Mouse (Mus musculus): ENCODE results near the gene Pde10a. TPM values are rescaled to one million over a fixed set of nuclear protein-coding genes. Genes with fewer than 3 reads are reported as not detected.

Pde10a gene
- total RNA-seq, 4 experiments from 2014 or later = 42.6 to 73.9 (median 56.7) TPM

DNA sequence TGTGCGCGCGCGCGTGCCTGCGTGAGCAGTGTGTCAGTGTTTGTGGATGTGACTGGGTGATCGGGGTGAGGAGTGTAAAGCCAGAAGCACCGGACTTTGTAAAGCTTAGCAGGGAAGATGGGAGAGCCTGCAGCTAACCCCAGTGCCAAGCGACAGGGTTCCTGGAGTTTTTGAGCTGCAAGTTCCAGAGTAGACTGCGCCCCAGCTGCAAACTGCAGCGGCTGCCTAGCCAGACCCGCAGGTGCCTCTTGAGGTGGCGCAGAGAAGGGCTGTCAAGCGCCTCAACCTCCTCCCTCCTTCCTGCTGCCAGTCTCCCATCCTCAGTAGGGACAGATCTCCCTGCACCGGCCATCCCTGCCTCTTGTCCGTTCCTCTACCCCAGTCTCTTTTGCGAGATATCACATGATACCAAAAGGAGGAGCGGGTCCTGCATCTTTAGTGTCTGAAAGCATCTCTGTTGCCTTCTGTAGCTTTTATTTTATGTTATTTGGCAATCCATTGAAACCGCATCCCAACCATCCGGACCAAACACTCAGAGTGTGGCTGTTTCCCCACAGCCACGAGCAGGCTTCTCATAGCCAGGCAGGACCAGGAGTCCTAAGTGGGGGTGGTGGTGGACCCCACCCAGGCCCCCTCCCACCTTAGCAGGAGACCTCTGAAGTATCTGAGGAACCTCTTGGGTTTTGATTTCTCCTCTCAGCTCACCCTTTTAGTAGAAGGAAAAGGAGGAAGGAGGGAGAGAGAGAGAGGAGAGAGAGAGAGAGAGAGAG is 984 bp downstream of the Pde10a start:
- no peak for DNase-seq (ENCODE audit: low spot score in 2 of 2)

DNA sequence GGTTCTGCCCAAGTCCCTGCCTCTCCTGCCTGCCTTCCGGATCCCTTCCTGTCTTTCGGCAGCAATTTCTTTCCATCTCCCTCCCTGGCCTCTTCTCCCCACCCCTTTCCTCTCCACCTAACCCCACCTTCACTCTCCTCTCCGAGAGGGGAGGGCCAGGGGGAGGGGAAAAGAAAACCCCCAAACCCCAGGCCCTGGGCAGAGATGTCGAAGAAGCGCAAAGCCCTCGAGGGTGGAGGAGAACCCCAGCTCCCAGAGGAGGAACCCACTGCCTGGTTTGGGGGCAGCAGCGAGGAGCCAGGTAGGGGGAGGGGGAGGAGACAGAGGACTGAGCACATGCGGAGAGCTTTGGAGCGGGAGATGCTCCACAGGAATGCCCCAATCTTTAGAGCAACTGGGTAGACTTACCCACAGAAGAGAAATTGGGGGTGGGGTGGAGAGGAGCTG is 1.7 kb downstream of the Pde10a start:
- no peak for DNase-seq (ENCODE audit: low spot score in 2 of 2)

DNA sequence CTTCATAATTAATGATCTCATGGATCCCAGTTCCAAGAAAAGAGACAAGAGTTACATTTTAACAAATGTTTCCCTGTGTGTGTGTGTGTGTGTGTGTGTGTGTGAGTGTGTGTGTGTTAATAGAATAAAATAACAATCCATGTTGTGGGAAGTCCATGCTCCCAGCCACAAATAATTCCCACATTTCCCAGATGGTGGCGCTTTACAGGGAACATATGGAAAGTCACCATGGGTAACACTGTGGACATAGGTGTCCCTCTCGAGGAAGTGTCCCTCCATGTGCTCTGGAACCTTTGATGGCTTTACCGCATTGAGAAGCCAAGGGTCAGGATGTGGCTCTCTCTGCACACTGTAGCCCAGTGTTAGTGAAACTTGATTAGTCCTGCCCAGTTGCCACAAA is 3.5 kb downstream of the Pde10a start:
- DNase-seq (ENCODE audit: low spot score in 2 of 2) = no peak

DNA sequence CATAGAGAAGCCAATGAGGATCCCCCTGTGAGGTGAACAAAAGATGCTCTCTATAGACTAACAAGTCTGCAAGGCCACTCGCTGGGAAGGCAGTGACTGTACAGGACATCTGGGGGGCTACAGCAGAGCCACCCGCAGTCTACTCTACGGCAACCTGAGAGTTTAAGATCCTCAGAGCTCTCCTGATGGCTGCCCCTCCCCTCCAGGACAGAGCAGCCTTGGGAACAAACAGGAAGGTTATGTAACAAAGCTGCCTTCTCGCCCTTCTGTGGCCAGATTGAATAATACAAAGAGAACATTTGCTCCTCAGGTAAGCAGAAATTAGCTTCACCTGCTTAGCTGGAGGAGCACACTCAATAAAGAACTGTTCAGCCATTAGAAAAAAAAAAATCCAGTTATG is 7.4 kb downstream of the Pde10a start:
- DNase-seq (ENCODE audit: low spot score in 2 of 2) = no peak

DNA sequence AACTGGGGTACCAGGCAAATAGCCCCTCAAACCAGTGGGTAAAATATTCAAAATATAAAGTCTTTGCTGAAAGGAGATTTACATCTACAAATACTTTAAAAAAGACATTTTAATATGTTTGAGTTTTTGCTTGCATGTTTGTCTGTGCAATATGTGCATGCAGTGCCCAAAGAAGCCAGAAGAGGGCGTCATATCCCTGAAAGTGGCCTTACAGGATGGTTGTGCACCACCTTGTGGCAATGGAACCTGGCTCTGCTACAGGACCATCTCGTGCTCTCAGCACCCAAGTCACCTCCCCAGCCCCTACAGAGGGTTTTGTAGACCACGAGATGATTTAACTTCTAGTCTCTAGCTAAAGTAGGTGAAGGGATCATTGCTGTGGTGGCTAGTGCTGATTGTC is 8.7 kb downstream of the Pde10a start:
- no peak for DNase-seq (ENCODE audit: low spot score in 2 of 2)

DNA sequence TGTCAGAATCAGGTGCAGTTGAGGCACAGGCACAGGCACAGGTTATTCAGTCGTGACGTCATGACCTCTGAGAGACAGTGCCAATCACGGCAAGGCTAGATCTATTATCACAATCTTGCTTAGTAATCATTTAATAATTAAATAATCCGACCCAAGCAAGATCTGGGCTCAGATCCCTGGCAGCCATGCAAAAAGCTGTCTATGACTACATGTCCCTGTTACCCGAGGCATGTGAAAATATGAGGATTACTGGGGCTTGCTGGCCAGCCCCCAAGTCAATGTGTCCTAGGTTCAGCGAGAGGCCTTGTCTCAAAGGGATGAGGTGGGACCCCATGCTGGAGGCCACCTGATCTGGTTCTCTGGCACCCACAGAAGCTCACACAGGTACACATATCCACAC is 11.3 kb downstream of the Pde10a start:
- DNase-seq (ENCODE audit: low spot score in 2 of 2) = no peak

DNA sequence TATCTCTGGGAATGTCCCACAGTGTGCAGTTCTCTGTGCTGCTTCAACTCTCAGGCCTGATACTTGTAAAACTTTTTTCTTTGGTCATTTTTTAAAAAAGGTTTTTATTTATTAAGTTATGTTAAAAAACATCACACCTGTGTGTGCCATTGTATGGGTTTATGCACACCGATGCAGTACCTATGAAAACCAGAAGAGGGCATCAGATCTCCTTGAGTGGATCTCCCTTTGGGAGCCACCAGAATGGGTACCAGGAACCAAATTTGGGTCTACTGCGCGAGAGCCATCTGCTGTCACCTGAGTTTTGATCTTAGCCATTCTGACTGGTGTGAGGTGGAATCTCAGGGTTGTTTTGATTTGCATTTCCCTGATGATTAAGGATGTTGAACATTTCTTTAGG is 12.9 kb downstream of the Pde10a start:
- DNase-seq (ENCODE audit: low spot score in 2 of 2) = no peak

DNA sequence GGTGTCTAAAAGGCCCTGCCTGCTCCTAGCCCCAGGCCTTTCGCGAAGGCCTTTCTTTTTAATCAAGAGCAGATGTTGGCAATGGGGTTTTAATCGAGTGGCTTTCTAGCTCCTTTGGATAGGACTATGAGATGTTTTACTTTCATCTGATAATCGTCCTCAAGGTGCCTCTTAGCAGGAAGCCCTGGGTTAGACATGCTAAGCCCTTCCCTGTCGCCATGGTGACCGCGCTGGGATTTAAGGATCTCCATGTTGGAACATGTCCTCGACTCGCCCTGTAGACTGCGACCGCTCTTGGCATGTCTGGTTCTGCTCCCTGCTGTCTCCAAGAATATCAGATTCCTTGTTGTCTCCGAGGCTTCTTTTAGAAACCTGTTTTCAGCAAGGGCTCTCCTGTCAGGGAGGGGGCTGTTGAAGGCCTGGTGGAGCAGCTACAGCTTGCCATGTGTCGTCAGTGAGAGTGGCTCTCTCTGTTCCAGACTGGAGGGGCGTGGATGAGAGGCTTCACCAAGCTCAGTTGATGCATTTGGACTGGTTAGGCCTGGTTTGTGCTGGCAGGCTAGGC is 16.9 kb downstream of the Pde10a start:
- no peak for DNase-seq (ENCODE audit: low spot score in 2 of 2)

DNA sequence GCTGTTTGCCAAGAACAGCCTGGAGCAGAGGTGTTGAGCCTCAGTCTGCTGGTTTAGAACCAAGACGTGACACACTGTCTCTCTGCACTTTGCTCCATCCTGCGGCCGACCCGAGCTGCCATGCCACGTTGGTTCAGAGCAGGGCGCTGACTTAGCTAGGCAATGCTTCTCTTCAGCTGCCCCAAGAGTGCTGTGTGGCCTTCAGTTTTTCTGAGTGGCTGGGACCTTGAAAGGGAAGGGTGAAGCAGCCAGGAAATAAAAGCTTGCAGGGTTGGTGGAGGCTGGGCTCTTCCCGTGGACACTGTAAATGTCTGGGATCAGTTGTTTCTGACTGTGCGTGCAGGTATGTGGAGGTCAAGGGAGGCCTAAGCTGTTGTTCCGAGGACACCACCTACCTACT is 21.2 kb downstream of the Pde10a start:
- DNase-seq (ENCODE audit: low spot score in 2 of 2) = no peak

DNA sequence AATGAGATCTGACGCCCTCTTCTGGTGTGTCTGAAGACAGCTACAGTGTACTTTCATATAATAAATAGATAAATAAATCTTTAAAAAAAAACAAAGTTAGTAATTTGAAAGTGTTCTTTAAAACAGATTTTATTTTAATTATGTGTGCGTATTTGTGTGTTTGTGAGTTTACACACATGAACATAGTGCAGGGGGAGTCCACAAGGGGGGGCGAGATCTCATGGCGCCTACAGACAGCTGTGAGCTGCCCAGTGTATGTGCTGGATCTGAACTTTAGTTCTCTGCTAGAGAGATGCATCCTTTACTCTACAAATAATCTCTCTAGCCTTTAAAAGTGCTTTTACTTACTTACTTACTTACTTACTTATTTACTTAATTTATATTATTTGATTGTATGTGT is 23.6 kb downstream of the Pde10a start:
- no peak for DNase-seq (ENCODE audit: low spot score in 2 of 2)

DNA sequence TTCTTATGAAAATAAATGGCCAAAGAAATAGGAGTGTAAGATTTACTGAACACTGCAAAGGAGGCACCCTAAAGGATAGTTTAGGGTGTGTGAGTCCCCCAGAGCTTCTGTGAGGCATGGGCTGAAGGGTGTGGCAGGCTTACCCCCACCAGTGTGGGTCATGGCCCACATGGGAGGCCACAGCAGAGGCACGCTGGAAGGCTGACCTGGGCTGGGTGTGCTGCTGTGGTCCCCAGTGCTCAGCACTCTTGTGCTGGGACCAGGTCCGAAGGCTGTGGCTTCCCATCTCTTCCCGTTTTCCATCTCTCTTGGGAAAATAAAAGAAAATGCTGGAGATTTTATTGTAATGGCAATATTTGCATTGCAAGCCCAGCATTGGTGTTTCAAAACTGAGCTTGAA is 26.5 kb downstream of the Pde10a start:
- DNase-seq (ENCODE audit: low spot score in 2 of 2) = no peak

DNA sequence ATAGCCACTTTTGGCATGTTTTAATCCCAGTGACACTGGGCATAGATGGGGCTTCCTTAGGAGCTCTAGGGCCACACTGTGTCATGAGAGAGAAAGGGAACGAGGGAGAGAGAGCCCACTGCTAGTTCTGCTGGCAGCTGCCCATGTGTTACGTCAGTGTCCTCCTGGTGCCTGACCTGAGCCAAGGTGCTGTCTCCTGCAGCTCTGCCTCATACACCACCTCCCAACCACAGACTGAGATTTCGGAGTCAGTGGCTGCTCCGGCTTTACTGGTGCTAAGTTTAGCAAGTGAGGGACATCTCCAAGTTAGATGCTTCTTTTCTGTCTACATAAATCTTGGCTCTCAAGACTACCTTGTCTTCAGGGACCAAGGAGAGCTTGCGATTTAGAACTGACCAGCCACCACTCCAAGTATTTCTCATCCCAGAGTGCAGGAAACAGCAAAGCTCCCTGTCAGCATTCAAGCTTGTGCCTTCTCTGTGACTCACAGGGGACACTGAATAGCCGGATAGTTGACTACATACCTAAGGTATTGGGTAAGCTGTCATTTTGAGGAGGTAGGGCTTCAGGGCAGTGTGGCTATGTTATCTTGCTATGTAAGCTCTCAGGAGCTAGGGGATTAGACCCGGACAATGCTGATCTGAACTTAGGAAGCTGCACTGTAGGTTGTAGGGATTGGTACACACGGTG is 27.3 kb downstream of the Pde10a start:
- DNase-seq (ENCODE audit: low spot score in 2 of 2) = no peak

DNA sequence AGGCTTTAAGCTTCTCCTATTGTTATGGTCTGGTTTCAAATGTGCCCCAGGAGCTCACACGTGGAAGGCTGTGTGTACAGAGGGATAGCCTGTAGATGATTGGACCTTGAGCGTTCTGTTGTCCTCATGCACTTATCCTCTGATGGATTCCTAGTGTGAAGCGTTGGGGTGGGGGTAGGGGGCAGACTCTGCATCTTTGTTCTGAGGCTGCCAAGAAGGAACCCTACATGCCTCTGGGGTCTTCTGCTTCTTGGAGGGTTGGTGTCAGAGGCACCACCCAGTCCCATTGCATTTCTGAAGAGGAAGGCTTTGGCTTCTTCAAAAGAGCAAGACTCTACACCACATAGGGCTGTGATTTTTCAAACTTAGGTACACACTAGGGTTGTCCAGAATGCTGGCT is 28.4 kb downstream of the Pde10a start:
- no peak for DNase-seq (ENCODE audit: low spot score in 2 of 2)

DNA sequence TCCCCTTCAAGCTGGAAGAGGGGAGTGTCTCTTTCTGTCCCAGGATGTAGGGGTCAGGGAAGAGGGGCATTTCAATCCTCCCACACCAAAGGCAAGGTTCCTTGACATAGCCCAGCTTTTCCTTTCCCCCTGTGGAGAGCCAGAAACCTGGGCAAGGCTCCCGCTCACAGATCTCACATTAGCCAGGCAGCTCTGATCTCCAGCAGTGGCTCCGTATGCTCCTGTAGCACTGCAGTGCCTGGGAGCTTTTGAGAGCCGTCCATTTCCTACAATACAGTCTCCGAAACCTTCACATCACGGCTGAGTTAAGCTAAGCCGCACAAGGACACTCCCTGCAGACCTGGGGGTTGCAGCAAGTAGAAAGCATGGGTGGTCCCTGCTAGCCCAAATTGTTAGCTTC is 29.0 kb downstream of the Pde10a start:
- DNase-seq (ENCODE audit: low spot score in 2 of 2) = no peak

DNA sequence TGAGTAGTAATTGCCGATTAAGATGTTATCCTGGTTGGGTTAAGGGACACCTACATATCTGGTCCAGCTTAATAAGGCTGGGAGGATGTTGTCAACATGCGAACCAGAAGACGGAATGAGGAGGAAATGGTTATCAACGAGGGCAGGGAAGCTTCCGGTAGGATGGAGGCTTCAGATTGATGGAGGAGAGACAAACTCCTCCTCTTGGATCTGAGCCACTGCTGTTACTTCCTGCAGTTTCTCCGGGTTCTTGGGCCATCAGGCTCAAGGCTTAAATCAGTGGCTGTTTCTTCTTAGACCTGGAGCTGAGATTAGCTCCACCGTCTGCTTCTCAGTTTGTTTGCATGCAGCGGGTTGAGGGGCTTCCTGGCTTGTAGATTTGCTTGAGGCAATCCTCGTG is 30.6 kb downstream of the Pde10a start:
- no peak for DNase-seq (ENCODE audit: low spot score in 2 of 2)

DNA sequence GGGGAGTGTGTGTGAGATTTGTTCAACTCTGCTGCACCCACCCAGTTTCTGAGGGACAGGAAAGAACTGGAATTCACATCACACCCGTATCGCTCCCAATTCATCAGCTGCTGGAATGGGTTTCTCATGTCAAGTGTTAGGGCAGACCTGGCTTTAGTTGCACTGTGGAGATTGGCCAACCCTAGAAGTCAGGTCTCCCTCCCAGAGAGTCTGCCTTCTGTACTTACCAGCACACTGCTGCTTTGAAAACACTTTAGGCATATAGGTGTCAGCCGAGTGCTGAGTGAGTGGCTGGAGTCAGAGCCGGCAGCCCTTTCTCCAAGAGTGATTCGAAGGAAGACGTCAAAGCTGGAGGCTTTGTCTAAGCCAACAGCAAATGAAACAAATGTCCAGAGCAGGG is 31.1 kb downstream of the Pde10a start:
- no peak for DNase-seq (ENCODE audit: low spot score in 2 of 2)

DNA sequence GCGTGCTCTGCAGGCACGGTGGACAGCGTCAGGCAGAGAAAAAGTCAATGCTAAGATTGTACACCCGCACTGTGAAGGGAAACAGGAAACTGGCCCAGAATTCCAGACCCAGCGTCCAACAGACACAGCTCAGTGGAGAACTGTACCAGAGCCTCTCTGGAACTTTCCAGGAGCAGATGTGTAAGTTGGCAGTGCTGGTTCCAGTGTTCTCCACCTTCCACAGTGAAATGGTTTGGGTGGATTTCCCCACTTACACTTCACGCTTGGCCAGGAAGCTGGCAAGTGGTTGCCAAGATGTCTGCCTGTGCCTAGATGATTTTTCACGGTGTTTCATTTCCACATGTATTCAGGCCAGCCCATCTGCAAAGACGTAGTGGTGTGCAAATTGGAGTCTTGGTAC is 32.8 kb downstream of the Pde10a start:
- DNase-seq (ENCODE audit: low spot score in 2 of 2) = no peak

DNA sequence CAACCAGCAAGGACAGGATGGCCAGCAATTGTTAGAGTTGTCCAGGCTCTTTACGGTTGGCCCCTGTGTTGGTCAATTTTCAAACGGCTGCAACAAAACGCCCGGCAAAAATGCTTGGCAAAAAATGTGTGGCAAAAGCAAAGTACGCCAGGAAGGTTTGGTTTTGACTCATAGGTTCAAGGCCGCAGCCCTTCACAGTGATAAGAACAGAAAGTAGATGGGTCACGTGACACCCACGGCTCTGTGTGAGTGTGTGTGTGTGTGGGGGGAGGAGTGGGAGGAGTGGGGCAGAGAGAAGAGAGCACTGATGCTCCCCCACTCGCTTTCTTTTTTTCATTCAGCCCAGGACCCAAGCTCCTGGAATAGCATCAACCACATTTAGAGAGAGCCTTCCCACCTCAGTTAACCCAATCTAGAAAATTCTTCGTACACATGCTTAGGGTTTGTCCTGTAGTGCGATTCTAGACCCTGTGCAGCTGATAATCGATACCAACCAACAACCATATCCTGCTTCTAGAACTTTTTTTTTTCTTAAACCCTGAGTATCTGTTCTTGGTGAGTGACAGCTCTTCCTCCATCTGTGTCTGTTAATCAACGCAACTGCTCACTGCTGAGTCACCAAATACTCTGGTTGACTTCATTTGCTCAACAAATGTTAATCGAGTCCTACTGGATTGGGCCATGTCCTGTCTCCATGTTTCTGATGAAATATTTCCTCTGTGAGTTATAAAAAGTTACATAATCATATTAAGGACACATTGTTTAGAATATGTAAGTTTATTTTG is 37.1 kb downstream of the Pde10a start:
- peak in 1 of 2 experiments; percentile 41 for DNase-seq (ENCODE audit: low spot score in 2 of 2)

DNA sequence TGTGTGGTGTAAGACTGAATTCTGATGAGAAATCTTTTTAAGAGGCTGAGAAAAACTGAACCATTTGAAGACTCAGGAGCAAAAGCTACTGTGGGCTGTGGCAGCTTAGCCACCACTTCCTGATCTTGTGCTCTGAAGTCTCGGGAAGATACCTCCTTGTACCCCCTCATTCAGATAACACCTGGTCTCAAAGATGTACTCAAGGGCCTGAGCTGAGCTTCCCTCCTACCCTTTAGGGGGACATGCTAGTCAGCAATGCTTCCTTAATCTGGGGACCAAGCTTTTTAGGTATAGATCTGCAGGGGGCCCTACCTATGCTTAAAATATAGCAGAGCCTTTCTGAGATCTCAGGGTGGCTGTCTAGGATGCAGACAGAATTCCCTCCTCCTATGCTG is 37.7 kb downstream of the Pde10a start:
- DNase-seq (ENCODE audit: low spot score in 2 of 2) = no peak

DNA sequence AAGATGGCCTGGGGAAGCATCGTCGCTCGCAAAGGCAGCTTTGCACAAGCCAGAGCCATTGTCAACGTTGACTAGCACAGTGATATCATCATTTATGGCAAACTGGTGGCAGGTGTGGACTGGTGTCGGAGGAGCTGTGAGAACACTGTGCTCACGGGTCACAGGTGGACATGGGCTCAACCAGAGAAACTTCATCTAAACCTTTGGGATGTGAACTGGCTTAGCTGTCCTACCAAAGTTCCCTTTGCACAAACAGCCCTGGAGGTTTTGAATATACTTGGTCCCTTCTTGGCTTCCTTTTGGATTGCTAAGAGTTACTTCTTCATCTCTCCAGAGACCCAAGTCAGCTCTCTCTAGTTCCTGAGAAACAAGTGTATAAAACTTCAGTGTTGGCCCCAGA is 41.7 kb downstream of the Pde10a start, which contains the start of gene Gm17087:
Gene Gm17087 (minus strand): TSS at position 101 of the 400 bp plus-strand sequence.
- no peak for DNase-seq (ENCODE audit: low spot score in 2 of 2)

DNA sequence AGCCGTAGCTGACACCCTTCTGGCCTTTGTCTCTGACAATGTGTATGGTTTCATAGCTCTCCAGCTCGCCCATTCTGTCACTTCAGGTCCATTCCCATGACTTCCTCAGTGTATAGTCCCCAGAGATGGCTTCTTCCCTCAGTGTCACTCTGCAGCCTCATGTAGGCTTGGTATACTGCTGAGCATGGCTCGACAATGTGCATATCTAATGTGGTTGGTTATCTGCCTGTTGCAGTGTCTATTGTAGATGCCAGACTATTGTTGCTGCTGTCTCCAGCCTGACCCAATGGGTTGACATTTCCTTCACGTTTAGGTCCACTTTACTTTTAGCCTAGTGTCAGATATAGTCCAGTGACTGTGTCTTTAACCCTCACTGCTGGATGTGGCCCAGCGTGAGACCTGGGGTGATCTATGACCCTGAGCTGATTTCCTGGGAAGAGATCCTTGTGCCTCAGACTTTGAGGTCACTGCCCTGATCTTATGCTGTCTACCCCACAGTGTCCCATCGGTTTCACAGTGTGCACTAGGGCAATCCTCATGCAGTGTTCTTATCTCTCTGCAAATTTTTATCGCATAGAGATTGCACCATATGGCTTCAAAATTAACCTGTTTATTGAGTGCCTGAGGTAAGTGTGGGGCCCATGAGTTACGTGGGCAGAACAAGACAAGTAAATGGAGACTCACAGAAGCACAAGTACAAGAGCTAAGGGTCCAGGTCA is 48.5 kb downstream of the Pde10a start:
- no peak for DNase-seq (ENCODE audit: low spot score in 2 of 2)

All from layer of hippocampus, adult 8-10 months (tissue).